Mouse (Mus musculus): Measurements from ENCODE around the gene S100a3. TPM values are rescaled to one million over a fixed set of nuclear protein-coding genes. Genes with fewer than 3 reads are reported as not detected.

S100a3 gene
- polyA plus RNA-seq, 1 experiment from 2014 or later, result 0.39 TPM

DNA sequence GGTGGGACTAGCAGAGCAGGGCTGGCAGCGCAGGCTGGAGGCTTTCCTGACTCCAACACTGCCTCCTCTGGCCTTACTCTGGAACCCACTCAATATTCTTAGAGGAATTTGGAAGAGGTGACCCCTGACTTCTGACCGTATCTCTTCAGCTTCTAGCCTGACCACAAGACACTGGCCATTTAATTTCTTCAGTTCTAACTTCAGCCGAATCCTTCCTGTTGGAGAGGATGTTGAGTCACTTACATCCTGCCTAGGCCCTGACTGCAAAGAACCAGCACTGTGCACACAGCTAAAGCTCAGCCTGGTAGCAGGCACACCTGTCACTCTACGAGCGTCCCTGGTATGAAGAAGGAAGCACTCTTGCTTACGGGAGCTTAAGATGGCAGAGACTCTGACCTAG, 29.0 kb downstream of the S100a3 start:
- no peaks in the 10 kb centered on the region for H3K9me3 ChIP-seq (ENCODE audit: control insufficient read depth, low read length)
- H3K9ac ChIP-seq (ENCODE audit: low read length), result no peak overlapping the region
- H3K27me3 ChIP-seq (replicated peaks; ENCODE audit: control insufficient read depth, insufficient read depth, low read length), result no peaks in the 10 kb centered on the region
- no peaks in the 10 kb centered on the region; the same call in 1 of the 2 replicates for H3K4me1 ChIP-seq (replicated peaks; ENCODE audit: control insufficient read depth, insufficient read depth, low read length)
- no peaks in the 10 kb centered on the region for H3K36me3 ChIP-seq (ENCODE audit: control insufficient read depth, insufficient read depth, low read length)
- H3K4me3 ChIP-seq (ENCODE audit: low read depth, low read length), result no peak overlapping the region
- no peak overlapping the region for H3K4me2 ChIP-seq (ENCODE audit: low read length)
- H3K27ac ChIP-seq (ENCODE audit: low read depth), result no peak overlapping the region
- DNase-seq (ENCODE audit: low spot score), result no peak
- no peak for ATAC-seq (replicated peaks; ENCODE audit: low FRiP score, low TSS enrichment, low read depth)
- 74% methylated on average over 6 of the region's 6 CpGs for WGBS

DNA sequence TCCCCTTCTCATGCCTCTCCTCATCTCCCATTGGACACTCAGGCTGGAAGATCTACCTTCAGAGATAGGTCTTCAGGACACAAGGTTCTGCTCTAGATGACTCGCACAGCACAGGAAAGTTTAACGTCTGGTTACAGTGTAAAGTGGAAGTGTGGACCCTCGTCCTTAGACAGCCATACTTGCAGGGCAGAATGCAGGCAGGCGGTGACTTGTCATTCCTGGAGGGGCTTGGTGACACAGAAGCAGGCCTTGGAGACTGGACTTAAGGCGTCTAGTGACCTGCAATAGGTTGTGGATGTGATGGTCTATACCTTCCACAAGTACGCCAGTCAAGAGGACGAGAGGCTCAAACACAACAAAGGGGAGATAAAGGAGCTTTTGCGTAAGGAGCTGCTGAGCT, 29.6 kb downstream of the S100a3 start, which contains the start of gene S100a2:
S100a2 (plus strand) TSS at position 301 of the 400 bp plus-strand sequence.
- H3K9ac ChIP-seq (ENCODE audit: low read length), result no peak within 1 kb of the TSS
- DNase-seq (ENCODE audit: low spot score) (no peak), ATAC-seq (replicated peaks; ENCODE audit: low FRiP score, low TSS enrichment, low read depth) (no peak)
- H3K4me1 ChIP-seq (replicated peaks; ENCODE audit: control insufficient read depth, insufficient read depth, low read length), result no peaks in the 10 kb centered on the region; the same call in 1 of the 2 replicates
- no peaks in the 10 kb centered on the region for H3K9me3 ChIP-seq (ENCODE audit: control insufficient read depth, low read length)
- no peaks in the 10 kb centered on the region for H3K36me3 ChIP-seq (ENCODE audit: control insufficient read depth, insufficient read depth, low read length)
- H3K4me2 ChIP-seq (ENCODE audit: low read length), result no peak within 1 kb of the TSS
- no peak within 1 kb of the TSS for H3K27ac ChIP-seq (ENCODE audit: low read depth)
- no peak within 1 kb of the TSS for H3K4me3 ChIP-seq (ENCODE audit: low read depth, low read length)
- WGBS, result 88% methylated on average over 8 of the region's 8 CpGs
- H3K27me3 ChIP-seq (replicated peaks; ENCODE audit: control insufficient read depth, insufficient read depth, low read length), result no peaks in the 10 kb centered on the region

DNA sequence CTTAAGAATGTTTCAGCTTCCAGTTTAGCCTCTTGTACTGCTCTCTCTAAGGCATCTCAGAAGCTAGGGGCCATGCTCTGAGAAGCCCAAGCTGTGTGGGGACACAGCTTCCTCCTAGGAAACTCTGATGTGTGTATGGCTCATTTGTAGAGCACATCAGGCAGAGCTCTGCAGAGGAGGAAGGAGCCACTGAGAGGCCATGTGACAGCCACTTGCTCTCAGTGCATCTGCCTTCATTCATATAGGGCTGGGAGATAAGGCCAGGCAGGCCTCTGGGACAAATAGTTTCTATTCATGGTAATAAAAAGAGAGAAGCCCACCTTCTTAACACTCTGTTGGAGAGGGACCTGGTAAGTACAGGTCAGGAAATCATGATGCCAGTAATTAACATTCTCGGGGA, 34.1 kb downstream of the S100a3 start:
- Histone ChIP-seq H3K27ac (ENCODE audit: low read depth) (no peak overlapping the region), H3K4me3 (ENCODE audit: low read depth, low read length) (no peak overlapping the region), H3K4me2 (ENCODE audit: low read length) (no peak overlapping the region), H3K4me1 (replicated peaks; ENCODE audit: control insufficient read depth, insufficient read depth, low read length) (no peaks in the 10 kb centered on the region), H3K9ac (ENCODE audit: low read length) (no peak overlapping the region), H3K9me3 (ENCODE audit: control insufficient read depth, low read length) (no peaks in the 10 kb centered on the region), H3K36me3 (ENCODE audit: control insufficient read depth, insufficient read depth, low read length) (no peaks in the 10 kb centered on the region), H3K27me3 (replicated peaks; ENCODE audit: control insufficient read depth, insufficient read depth, low read length) (no peaks in the 10 kb centered on the region)
- ATAC-seq (replicated peaks; ENCODE audit: low FRiP score, low TSS enrichment, low read depth), result no peak
- WGBS, result 73% methylated on average over 1 of the region's 1 CpGs
- DNase-seq (ENCODE audit: low spot score), result no peak

DNA sequence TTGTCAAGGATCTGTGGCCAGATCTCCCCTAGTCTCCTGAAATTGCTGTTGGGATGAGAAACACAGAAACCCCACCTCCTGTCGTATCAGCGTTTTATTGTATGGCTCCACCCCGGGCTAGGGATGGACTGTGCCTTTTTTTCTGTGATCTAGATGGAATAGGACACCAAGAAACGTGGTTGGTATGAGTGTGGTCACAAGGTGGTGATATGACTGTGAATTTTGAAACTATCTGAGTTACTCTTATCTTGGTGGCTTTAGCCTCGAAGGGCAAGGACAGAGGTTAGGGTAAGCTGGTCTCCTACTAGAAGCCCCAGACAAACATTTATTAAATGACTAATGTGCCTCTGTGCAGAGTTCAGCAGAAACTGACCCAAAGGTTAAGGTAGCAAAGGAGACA, 35.2 kb downstream of the S100a3 start:
- Histone ChIP-seq H3K4me3 (ENCODE audit: low read depth, low read length) (no peak overlapping the region), H3K27me3 (replicated peaks; ENCODE audit: control insufficient read depth, insufficient read depth, low read length) (no peaks in the 10 kb centered on the region), H3K4me1 (replicated peaks; ENCODE audit: control insufficient read depth, insufficient read depth, low read length) (no peaks in the 10 kb centered on the region), H3K4me2 (ENCODE audit: low read length) (no peak overlapping the region), H3K9me3 (ENCODE audit: control insufficient read depth, low read length) (no peaks in the 10 kb centered on the region), H3K9ac (ENCODE audit: low read length) (no peak overlapping the region), H3K27ac (ENCODE audit: low read depth) (no peak overlapping the region), H3K36me3 (ENCODE audit: control insufficient read depth, insufficient read depth, low read length) (no peaks in the 10 kb centered on the region)
- ATAC-seq (replicated peaks; ENCODE audit: low FRiP score, low TSS enrichment, low read depth), result no peak
- DNase-seq (ENCODE audit: low spot score), result no peak
- 59% methylated on average over 5 of the region's 5 CpGs for WGBS

DNA sequence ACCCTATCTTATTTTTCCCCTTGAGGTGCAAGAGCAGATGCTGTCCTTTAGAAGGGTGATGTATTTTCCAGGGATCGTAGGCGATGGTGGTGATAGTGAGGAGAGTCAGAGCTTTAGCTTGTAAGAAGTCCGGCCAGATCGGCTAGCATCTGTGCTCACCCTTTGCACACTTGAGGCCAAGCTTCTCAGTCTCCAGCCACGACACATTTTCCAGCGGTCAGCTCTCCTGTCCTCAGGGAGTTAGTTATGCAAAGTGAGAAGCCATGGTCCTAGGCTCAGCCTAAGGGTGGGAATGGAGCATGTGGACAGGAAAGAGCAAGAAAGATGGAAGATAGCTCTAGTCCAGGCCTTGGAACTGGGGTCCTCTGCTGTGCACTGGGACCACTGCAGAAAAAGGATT, 36.4 kb downstream of the S100a3 start:
- Histone ChIP-seq H3K9ac (ENCODE audit: low read length) (no peak overlapping the region), H3K27me3 (replicated peaks; ENCODE audit: control insufficient read depth, insufficient read depth, low read length) (no peaks in the 10 kb centered on the region), H3K4me2 (ENCODE audit: low read length) (no peak overlapping the region), H3K4me3 (ENCODE audit: low read depth, low read length) (no peak overlapping the region), H3K36me3 (ENCODE audit: control insufficient read depth, insufficient read depth, low read length) (no peaks in the 10 kb centered on the region), H3K27ac (ENCODE audit: low read depth) (no peak overlapping the region), H3K9me3 (ENCODE audit: control insufficient read depth, low read length) (no peaks in the 10 kb centered on the region), H3K4me1 (replicated peaks; ENCODE audit: control insufficient read depth, insufficient read depth, low read length) (no peaks in the 10 kb centered on the region)
- WGBS, result 88% methylated on average over 6 of the region's 6 CpGs
- ATAC-seq (replicated peaks; ENCODE audit: low FRiP score, low TSS enrichment, low read depth) (no peak), DNase-seq (ENCODE audit: low spot score) (no peak)

DNA sequence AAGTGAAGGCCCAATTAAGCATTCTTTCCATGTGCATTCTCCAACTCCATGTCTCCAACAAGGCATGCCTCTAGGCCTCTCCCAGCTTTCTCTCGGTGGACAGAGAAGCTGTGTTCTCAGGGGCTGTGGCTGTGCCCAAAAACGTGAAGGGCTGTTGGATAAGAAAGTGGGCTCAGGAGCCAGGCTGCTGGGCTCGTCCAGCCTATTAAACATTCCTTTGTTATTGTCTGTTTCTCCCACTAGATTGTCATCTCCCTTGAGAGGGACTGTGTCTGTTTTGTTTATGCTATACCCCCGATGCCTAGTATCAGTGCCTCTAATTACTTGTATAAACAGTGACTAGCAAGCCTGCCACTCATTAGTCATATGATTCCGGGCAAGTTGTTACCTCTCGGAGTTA, 37.4 kb downstream of the S100a3 start:
- Histone ChIP-seq H3K27me3 (replicated peaks; ENCODE audit: control insufficient read depth, insufficient read depth, low read length) (no peaks in the 10 kb centered on the region), H3K27ac (ENCODE audit: low read depth) (no peak overlapping the region), H3K4me1 (replicated peaks; ENCODE audit: control insufficient read depth, insufficient read depth, low read length) (no peaks in the 10 kb centered on the region), H3K36me3 (ENCODE audit: control insufficient read depth, insufficient read depth, low read length) (no peaks in the 10 kb centered on the region), H3K9ac (ENCODE audit: low read length) (no peak overlapping the region), H3K9me3 (ENCODE audit: control insufficient read depth, low read length) (no peaks in the 10 kb centered on the region), H3K4me3 (ENCODE audit: low read depth, low read length) (no peak overlapping the region), H3K4me2 (ENCODE audit: low read length) (no peak overlapping the region)
- DNase-seq (ENCODE audit: low spot score) (no peak), ATAC-seq (replicated peaks; ENCODE audit: low FRiP score, low TSS enrichment, low read depth) (no peak)
- WGBS, result 27% methylated on average over 6 of the region's 6 CpGs

DNA sequence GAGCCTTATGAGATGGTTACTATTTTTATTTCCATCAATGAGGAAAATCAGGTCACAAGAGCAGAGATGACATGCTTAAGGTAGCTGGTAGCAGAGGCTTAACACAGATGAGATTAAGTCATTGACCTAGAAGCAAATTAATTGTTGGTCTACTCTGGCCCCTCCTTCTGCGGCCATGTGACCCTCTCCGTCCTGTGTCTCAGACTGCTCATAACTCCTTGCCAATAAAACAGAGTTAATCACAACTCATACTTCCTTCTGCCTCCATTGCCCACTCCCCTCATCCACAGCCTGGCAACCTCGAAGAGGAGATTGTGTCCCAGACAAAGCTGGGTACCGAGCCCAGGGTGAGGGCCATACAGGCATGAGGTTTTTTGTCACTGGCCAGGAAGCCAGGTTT, 37.8 kb downstream of the S100a3 start:
- Histone ChIP-seq H3K27ac (ENCODE audit: low read depth) (no peak overlapping the region), H3K9me3 (ENCODE audit: control insufficient read depth, low read length) (no peaks in the 10 kb centered on the region), H3K9ac (ENCODE audit: low read length) (no peak overlapping the region), H3K4me3 (ENCODE audit: low read depth, low read length) (no peak overlapping the region), H3K4me2 (ENCODE audit: low read length) (no peak overlapping the region), H3K36me3 (ENCODE audit: control insufficient read depth, insufficient read depth, low read length) (no peaks in the 10 kb centered on the region), H3K4me1 (replicated peaks; ENCODE audit: control insufficient read depth, insufficient read depth, low read length) (no peaks in the 10 kb centered on the region), H3K27me3 (replicated peaks; ENCODE audit: control insufficient read depth, insufficient read depth, low read length) (no peaks in the 10 kb centered on the region)
- no peak for ATAC-seq (replicated peaks; ENCODE audit: low FRiP score, low TSS enrichment, low read depth)
- DNase-seq (ENCODE audit: low spot score), result no peak
- 87% methylated on average over 4 of the region's 4 CpGs for WGBS

DNA sequence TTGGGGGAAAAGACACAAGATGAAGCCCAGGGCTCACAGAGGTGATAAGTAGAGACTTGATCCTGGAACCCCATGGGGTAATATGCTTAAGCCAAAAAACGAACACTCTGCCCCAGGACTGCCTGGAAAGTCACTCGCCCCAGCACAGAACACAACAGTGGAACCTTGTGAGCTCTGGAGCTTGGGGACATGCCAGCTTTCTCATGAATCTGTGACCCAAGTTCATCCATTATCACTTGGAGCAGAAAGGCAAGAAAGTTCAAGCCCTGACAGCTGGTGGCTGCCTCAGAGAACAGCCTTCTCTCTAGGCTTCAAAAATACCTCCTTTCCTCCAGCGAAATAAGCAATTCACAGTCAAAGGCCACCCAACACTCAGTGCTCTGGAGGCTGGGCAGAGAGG, 39.0 kb downstream of the S100a3 start:
- ATAC-seq (replicated peaks; ENCODE audit: low FRiP score, low TSS enrichment, low read depth) (no peak), DNase-seq (ENCODE audit: low spot score) (no peak)
- 77% methylated on average over 3 of the region's 3 CpGs for whole genome bisulfite sequencing
- Histone ChIP-seq H3K4me2 (ENCODE audit: low read length) (no peak overlapping the region), H3K9ac (ENCODE audit: low read length) (no peak overlapping the region), H3K9me3 (ENCODE audit: control insufficient read depth, low read length) (no peaks in the 10 kb centered on the region), H3K27ac (ENCODE audit: low read depth) (no peak overlapping the region), H3K4me1 (replicated peaks; ENCODE audit: control insufficient read depth, insufficient read depth, low read length) (peaks cover 5% of the 10 kb centered on the region), H3K4me3 (ENCODE audit: low read depth, low read length) (no peak overlapping the region), H3K36me3 (ENCODE audit: control insufficient read depth, insufficient read depth, low read length) (no peaks in the 10 kb centered on the region), H3K27me3 (replicated peaks; ENCODE audit: control insufficient read depth, insufficient read depth, low read length) (no peaks in the 10 kb centered on the region)

DNA sequence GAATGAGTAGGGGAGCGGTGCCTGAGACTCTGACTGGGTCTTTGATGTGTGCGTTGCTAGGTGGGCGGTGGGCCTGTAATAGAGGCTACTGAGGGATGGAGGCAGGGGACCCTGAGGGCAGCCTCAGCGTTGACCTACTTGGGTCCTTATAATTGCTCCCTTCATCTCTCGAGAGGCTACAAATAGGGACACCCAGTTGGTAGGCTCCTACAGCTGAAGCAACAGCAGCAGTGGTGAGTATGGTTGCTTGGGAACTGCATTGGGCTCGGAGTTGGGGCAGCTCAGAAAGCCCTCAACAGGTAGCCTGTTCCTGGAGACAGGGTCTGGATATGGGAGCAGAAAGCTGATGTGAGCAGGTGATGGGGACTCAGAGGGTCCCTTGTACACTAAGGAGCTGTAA, 39.7 kb downstream of the S100a3 start:
- no peak for ATAC-seq (replicated peaks; ENCODE audit: low FRiP score, low TSS enrichment, low read depth)
- H3K9me3 ChIP-seq (ENCODE audit: control insufficient read depth, low read length), result no peaks in the 10 kb centered on the region
- no peak for DNase-seq (ENCODE audit: low spot score)
- H3K36me3 ChIP-seq (ENCODE audit: control insufficient read depth, insufficient read depth, low read length), result no peaks in the 10 kb centered on the region
- no peak overlapping the region for H3K27ac ChIP-seq (ENCODE audit: low read depth)
- no peak overlapping the region for H3K9ac ChIP-seq (ENCODE audit: low read length)
- H3K27me3 ChIP-seq (replicated peaks; ENCODE audit: control insufficient read depth, insufficient read depth, low read length), result no peaks in the 10 kb centered on the region
- H3K4me3 ChIP-seq (ENCODE audit: low read depth, low read length), result no peak overlapping the region
- H3K4me1 ChIP-seq (replicated peaks; ENCODE audit: control insufficient read depth, insufficient read depth, low read length), result peaks cover 11% of the 10 kb centered on the region
- H3K4me2 ChIP-seq (ENCODE audit: low read length), result no peak overlapping the region
- WGBS, result 86% methylated on average over 6 of the region's 6 CpGs
